Mouse (Mus musculus) c-Kit-positive CD71-positive TER-119-negative erythroid progenitor cells, embryonic 14.5 days (primary cell): Measurements from ENCODE around the gene Tirap.
"Not testable (repeated sequence)": the region's sequence is repeated elsewhere in the genome, so short reads cannot be mapped to it uniquely, and the experiment has no call there.

Experiments used
- DNase-seq: peaks from one replicate; pipeline ENCODE4 v3.0.0-alpha.2; 2013; ENCODE audit warnings: low read depth

The Tirap gene

DNA sequence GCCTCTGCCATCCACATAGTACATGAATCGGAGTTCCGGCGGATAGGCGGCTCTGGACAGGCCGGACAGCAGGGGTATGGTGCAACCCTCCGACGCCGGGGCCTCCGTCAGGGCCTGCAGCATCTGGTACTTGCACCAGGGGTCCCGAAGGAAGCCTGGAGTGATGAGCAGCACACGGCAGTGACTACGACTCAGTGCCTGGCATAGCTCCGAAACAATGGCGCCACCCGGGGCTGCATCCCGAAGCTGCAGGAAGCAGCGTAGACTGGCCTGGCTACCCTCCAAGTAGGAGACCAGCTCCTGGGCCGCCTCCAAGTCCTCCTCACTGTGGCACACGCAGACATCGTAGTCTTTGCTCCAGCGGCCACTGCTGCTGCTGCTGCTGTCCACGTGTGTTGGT, 11.4 kb downstream of the Tirap start:
- no peak for DNase-seq

GRCm38 (mm10) chr9:35187351-35187903, 12.7 kb downstream of the Tirap start:
- DNase-seq: no peak

GRCm38 (mm10) chr9:35186430-35186829, 13.7 kb downstream of the Tirap start:
- no peak for DNase-seq

- DNase-seq: no peak
Observed at GRCm38 (mm10) chr9:35183359-35183758, 16.7 kb downstream of the Tirap start.

GRCm38 (mm10) chr9:35182832-35183231, 17.3 kb downstream of the Tirap start:
- no peak for DNase-seq

- DNase-seq: peak; percentile 24
Observed at GRCm38 (mm10) chr9:35176124-35176659, 23.9 kb downstream of the Tirap start.

GRCm38 (mm10) chr9:35175251-35176123, 24.6 kb downstream of the Tirap start, which contains the start of gene Dcps:
Gene Dcps, minus strand, starts transcription at chr9:35176061.
- DNase-seq: peak; percentile 85

GRCm38 (mm10) chr9:35173331-35173730, 26.8 kb downstream of the Tirap start:
- no peak for DNase-seq

- DNase-seq: no peak
Observed at GRCm38 (mm10) chr9:35170071-35170470, 30.0 kb downstream of the Tirap start.

DNA sequence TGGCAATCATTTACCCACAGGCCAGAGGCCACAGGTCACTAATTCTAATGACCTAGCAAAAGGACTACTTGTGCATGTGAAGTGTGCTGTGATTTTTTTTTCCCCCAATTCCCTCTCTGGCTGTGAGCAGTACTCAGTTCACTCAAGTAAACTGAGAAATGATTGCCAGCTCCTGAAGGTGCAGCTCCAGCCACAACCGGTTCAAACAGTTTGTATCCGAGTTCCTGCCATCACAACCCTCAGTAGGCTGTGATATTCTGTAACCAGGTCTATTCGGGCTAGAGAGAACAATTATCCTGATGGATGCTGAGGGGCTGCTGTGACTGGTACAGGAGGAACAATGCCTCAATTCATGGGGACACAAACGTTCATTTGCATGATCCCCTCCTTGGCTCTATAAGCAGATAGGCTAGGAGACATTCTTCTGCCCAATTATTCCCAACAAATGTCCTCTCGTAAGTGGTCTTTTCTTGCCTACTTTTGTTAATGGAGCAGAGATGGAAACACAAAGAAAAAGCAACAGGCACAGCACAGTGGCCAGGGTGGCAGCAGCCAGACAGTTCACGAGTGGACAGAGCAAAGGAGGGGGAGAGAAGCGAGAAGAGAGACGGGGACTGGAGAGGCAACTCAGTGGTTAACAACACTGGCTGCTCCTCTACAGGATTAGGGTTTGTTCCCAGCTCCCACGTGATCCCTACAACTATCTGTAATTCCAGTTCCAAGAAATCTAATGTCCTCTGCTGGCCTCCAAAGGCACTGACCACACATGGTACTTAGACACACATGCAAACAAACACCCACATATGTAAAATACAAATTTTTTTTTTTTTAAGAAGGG, 33.1 kb downstream of the Tirap start:
- no peak for DNase-seq

- no peak for DNase-seq
Observed at GRCm38 (mm10) chr9:35166144-35166797, 33.8 kb downstream of the Tirap start.

- DNase-seq: no peak
Observed at GRCm38 (mm10) chr9:35164142-35164874, 35.8 kb downstream of the Tirap start.

DNA sequence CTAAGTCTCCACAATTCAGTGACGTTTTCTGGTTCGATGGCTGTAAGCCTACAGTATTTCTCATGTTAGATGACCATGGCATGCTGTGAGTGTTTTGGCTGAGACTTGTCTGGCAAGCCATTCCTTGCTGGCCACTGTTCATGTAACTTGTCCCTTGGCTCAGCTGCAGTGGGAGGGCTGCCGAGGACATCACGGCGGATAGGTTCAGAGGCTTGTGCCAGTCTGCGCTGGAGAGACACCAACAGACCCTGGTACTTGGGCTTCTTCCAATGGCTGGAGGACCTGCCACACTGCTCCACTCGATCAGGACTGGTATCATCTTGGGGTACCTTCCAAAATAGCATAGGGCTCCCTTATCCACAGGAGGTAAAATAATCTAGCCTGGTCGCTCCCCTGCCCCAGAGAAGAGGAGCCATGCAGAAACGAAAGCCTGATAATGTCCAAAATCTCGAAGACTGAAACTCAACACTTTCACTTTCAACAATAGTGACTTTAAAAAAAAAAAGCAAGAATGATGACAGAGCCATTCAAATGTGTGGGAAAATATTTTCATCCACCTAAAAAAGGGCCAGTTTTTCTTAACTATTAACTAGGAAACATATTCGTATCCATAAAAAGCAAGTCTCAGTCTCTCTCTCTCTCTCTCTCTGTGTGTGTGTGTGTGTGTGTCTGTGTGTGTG, 36.9 kb downstream of the Tirap start:
- DNase-seq: no peak

- DNase-seq: no peak
Observed at GRCm38 (mm10) chr9:35161721-35162120, 38.4 kb downstream of the Tirap start.

DNA sequence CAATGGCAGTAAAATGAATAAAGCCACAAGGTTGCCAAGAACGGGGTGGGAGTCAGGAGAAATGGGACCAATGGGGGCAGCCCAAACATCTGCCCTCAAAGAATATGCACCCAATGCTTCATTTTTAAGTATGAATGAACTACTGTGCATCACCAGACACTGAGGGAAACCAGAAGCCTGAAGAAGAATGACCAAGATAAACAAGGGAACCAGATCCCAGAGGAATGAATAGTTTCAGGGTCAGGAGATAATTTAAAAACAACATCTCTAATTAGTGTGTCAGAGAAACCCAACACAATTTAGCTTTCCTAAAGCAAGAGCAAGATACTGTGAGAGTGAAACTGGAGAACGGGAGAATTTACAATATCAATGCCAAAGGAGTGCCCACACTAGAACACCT, 39.4 kb downstream of the Tirap start:
- no peak for DNase-seq

DNA sequence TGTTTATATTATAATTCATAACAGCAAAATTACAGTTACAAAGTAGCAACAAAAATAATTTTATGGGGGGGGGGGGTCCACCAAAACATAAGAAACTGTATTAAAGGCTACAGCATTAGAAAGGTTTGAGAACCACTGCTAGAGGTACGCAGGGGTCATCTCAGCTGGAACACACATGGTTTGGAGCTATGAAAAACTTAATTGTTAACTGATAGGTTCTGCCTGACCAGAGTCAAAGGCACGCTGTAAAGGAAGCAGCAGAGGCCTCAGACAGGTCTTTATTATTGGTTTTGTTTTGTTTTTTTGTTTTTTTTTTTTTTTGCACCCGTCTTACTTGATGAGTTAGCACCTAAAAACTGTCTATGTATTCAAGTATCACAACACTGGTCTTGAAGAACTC, 41.6 kb downstream of the Tirap start:
- DNase-seq: no peak

- no peak for DNase-seq
Observed at GRCm38 (mm10) chr9:35156862-35157261, 43.2 kb downstream of the Tirap start.

DNA sequence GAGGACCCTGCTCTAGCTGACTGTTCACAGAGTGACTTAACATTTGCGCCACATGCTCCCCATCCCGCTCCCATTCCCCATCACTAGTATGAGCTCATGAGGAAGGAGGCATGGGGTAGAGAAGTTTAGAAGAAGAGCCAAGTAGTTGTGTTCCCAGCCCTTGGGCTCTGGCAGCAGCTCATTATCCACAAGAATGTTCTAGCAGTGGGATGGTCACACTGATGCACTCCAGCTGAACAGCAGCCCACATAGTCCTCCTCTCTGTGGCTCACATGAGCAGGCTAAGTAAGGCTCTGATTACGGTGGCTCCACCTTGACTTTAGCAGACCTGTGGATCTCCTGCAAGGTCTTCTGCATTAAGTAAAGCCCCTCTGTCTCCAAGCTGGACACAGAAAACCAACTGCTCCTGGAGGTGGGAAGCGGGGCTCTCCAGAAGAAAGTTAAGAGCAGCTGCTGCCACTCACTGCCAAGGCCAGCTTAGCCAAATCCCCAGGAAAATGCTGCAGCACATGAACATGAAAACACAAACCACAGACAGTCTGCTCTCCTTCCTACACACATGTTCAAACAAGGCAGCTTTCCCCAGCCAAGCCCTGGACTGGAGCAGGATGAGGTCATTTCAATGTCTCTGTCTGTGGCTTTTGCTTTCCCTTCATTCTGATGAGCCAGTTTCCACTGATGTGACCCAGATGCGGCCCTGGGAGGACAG, 43.9 kb downstream of the Tirap start:
- no peak for DNase-seq

DNA sequence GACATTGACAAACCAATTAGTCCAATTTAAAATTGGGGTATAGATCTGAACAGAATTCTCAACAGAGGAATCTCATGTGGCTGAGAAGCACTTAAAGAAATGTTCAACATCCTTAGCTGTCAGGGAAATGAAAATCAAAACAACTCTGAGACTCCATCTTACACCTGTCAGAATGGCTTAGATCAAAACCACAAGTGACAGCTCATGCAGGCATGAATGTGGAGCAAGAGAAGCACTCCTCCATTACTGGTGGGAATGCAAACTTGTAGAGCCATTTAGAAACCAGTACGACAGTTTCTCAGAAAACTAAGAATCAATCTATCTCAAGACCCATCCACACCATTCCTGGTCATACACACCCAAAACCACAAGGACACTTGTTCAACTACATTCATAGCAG, 47.2 kb downstream of the Tirap start:
- DNase-seq: no peak

DNA sequence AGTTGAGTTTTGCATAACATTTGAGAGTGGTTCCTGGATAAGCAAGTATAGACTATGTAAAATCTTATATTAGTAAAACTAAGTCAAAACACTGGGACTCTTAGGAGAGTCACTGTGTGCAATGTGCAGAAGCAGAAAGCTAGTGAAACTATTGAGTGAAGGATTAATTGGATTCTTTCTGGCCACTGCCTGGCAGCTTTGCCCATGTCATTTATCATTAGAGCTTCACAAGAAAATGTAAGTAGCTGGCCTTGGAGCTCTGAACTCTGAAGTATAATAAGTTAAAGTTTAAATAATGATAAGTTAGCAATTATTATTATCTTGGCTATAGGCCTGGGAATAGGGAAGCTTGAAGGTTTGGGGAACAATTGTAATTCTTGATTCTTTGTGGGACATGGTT, 51.3 kb downstream of the Tirap start:
- not testable (repeated sequence) for DNase-seq
